In the genomic region with DNA sequence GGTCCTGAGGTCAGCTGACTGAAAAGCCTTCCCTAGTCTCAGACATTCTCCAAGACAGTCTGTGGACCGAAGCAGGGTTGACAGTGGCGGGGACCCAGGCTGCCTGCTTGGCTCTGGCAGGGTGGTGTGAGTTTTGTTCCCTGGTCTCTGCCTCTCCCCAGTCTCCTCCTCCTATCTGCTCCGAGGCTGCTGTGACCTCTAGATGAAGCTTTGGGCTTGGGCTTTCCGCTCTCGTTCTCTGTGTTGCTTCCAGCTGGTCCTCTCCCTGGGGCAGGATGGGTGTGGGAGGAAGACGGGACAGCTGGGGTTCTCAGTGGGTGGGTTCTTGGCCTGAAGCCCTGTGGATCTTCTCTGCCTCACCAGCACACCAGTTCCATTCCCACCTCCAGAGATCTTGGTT, we compare ENCODE assay signal across 9 mouse cellular contexts. TPM values are rescaled to one million over a fixed set of nuclear protein-coding genes. Genes with fewer than 3 reads are reported as not detected.
DNase-seq lines count a peak whose midpoint lies in the region; ATAC-seq and TF ChIP-seq lines count a peak whose summit lies in the region.
"Had no signal": no experiment of that assay in that cellular context is flagged by ENCODE, and none has a peak within 500 bp of the region (broad histone marks: within the 10 kb centered on the region; RNA-seq: fewer than 3 reads in every experiment).

No protein-coding gene starts in this region.

- H3K9me3 ChIP-seq in kidney, postnatal 0 days (replicated peaks; ENCODE audit: low read length), result no peaks in the 10 kb centered on the region
- no peaks in the 10 kb centered on the region for H3K9me3 ChIP-seq in limb, embryonic 14.5 days (ENCODE audit: control insufficient read depth, low read length)
- H3K9me3 ChIP-seq in midbrain, embryonic 13.5 days, result no peaks in the 10 kb centered on the region

- no peak for TF ChIP-seq CTCF in kidney, postnatal 0 days (IDR thresholded peaks at IDR 0.05; ENCODE audit: low read depth)

- H3K36me3 ChIP-seq in kidney, postnatal 0 days (ENCODE audit: insufficient read depth, low read length), result no peaks in the 10 kb centered on the region
- H3K36me3 ChIP-seq in limb, embryonic 14.5 days (ENCODE audit: control insufficient read depth, insufficient read depth, low read length), result no peaks in the 10 kb centered on the region
- no peaks in the 10 kb centered on the region for H3K36me3 ChIP-seq in midbrain, embryonic 13.5 days

- H3K9ac ChIP-seq in kidney, postnatal 0 days (ENCODE audit: low read depth, low read length), result no peak overlapping the region
- H3K9ac ChIP-seq in limb, embryonic 14.5 days (ENCODE audit: low read depth, low read length, severe bottlenecking), result no peak overlapping the region
- no peak overlapping the region for H3K9ac ChIP-seq in midbrain, embryonic 13.5 days (replicated peaks)

- peak; percentile 49 for DNase-seq in retina, postnatal 1 day
- DNase-seq in retina, embryonic 14.5 days (ENCODE audit: low spot score), result no peak
- DNase-seq in heart, adult 18-20 months, result peak; percentile 72 to 87
- DNase-seq in kidney, postnatal 0 days (ENCODE audit: low spot score), result peak; percentile 77
- no peak for DNase-seq in limb, embryonic 14.5 days (ENCODE audit: low spot score)
- DNase-seq in yolk sac, embryonic 10.5 days (ENCODE audit: low spot score), result no peak

- H3K4me3 ChIP-seq in kidney, postnatal 0 days (replicated peaks; ENCODE audit: low read depth, low read length), result no peak overlapping the region
- H3K4me3 ChIP-seq in limb, embryonic 14.5 days (replicated peaks; ENCODE audit: low read length), result no peak overlapping the region
- no peak overlapping the region for H3K4me3 ChIP-seq in midbrain, embryonic 13.5 days (replicated peaks)
- H3K4me3 ChIP-seq: erythroblast, embryonic 14.5 days had no signal

- no peak for TF ChIP-seq POLR2A in limb, embryonic 14.5 days (IDR thresholded peaks at IDR 0.05; ENCODE audit: borderline replicate concordance, extremely low read depth, insufficient read depth, insufficient read length)

- ATAC-seq in kidney, postnatal 0 days (replicated peaks; ENCODE audit: low FRiP score, low read depth), result peak; percentile 57; the same call in 1 of the 2 replicates
- no peak for ATAC-seq in limb, embryonic 14.5 days (ENCODE audit: low FRiP score, low read depth)
- no peak for ATAC-seq in granulocyte monocyte progenitor cell, adult 5-6 weeks (replicated peaks; ENCODE audit: poor library complexity, severe bottlenecking)
- no peak for ATAC-seq in midbrain, embryonic 13.5 days

- H3K27ac ChIP-seq in kidney, postnatal 0 days, result peak overlapping the region; percentile 72
- peak overlapping the region; percentile 10; the same call in 1 of the 2 replicates for H3K27ac ChIP-seq in limb, embryonic 14.5 days (replicated peaks; ENCODE audit: low read depth, low read length)
- no peak overlapping the region for H3K27ac ChIP-seq in midbrain, embryonic 13.5 days

- H3K4me2 ChIP-seq in kidney, postnatal 0 days (ENCODE audit: low read length), result no peak overlapping the region
- H3K4me2 ChIP-seq in limb, embryonic 14.5 days (replicated peaks; ENCODE audit: low read depth, low read length, severe bottlenecking), result no peak overlapping the region
- H3K4me2 ChIP-seq in midbrain, embryonic 13.5 days (replicated peaks), result no peak overlapping the region

- peaks cover 24% of the 10 kb centered on the region for H3K4me1 ChIP-seq in kidney, postnatal 0 days (replicated peaks; ENCODE audit: insufficient read depth, low read length)
- peaks cover 22% of the 10 kb centered on the region for H3K4me1 ChIP-seq in limb, embryonic 14.5 days (ENCODE audit: control insufficient read depth, insufficient read depth, low read length)
- peaks cover 19% of the 10 kb centered on the region for H3K4me1 ChIP-seq in midbrain, embryonic 13.5 days (replicated peaks)

- WGBS in kidney, postnatal 0 days, result 24% methylated on average over 6 of the region's 6 CpGs
- 54% methylated on average over 6 of the region's 6 CpGs for WGBS in limb, embryonic 14.5 days
- 71% methylated on average over 6 of the region's 6 CpGs for WGBS in midbrain, embryonic 13.5 days

- H3K27me3 ChIP-seq in kidney, postnatal 0 days (ENCODE audit: insufficient read depth, low read length), result no peaks in the 10 kb centered on the region
- H3K27me3 ChIP-seq in limb, embryonic 14.5 days (ENCODE audit: control insufficient read depth, insufficient read depth, low read length), result no peaks in the 10 kb centered on the region
- H3K27me3 ChIP-seq in midbrain, embryonic 13.5 days, result no peaks in the 10 kb centered on the region

RNA-seq across cellular contexts. Expression of a gene that starts 51.8 kb away (rescaled TPM):
- total RNA-seq in heart, adult 18-20 months (2021), result 10 to 100 TPM; 38.9 to 42.8 TPM
- polyA plus RNA-seq in kidney, postnatal 0 days (2015; fragmentation: Nextera tagmentation; extraction: Ambion mirVana), result 80.2 and 93.0 TPM in 2 replicates
- polyA plus RNA-seq in limb, embryonic 14.5 days (2012; rRNA removed), result 82.2 and 82.3 TPM in 2 replicates
- polyA plus RNA-seq in limb, embryonic 14.5 days (2014; fragmentation: Nextera tagmentation; extraction: Ambion mirVana), result 88.8 and 96.9 TPM in 2 replicates
- total RNA-seq in granulocyte monocyte progenitor cell, adult 5-6 weeks (2014; fragmentation: Nextera tagmentation), result not detected in 2 replicates
- not detected in 2 replicates for total RNA-seq in granulocyte monocyte progenitor cell, adult 5-6 weeks (2017)
- 29.3 and 30.3 TPM in 2 replicates for polyA plus RNA-seq in midbrain, embryonic 13.5 days (2015; fragmentation: Nextera tagmentation; extraction: Ambion mirVana)

Comparison
In these comparisons a context has a peak if more than half of its experiments do, and no peak if none do; other contexts are left out.
1. DNase-seq: peak in retina, postnatal 1 day (single experiment), heart, adult 18-20 months (2 of 2) and kidney, postnatal 0 days (single experiment); none in retina, embryonic 14.5 days (single experiment), limb, embryonic 14.5 days (single experiment) and yolk sac, embryonic 10.5 days (single experiment).